Mouse (Mus musculus) liver, embryonic 16.5 days (tissue): ENCODE data around the gene Ogdh. TPM values are rescaled to one million over a fixed set of nuclear protein-coding genes. Genes with fewer than 3 reads are reported as not detected.
A peak's percentile ranks its signal among the peaks of the same experiment; 100 is the strongest.
"Not testable (repeated sequence)": the region's sequence is repeated elsewhere in the genome, so short reads cannot be mapped to it uniquely, and the experiment has no call there.

Experiments used
- ATAC-seq: fragments of 200-750 bp; cut with Nextera tagmentation; 2 replicates; pipeline ENCODE4 v1.8.0; 2017; ENCODE audit warnings: low read depth, mild to moderate bottlenecking, moderate number of reproducible peaks, moderate library complexity
- H3K27ac ChIP-seq: fragments of 300-500 bp; sonication (generic); 2 replicates; pipeline ENCODE4 v1.5.1; 2014; ENCODE audit warnings: mild to moderate bottlenecking, low read length
- H3K27me3 ChIP-seq: fragments of 300-500 bp; sonication (generic); 2 replicates; pipeline ENCODE4 v1.6.1; 2014; ENCODE audit warnings: low read depth, low read length, mixed read lengths; ENCODE audit not compliant: control insufficient read depth, insufficient read depth
- H3K36me3 ChIP-seq: fragments of 300-500 bp; sonication (generic); 2 replicates; pipeline ENCODE4 v1.6.1; 2014; ENCODE audit warnings: mild to moderate bottlenecking; ENCODE audit not compliant: control insufficient read depth, insufficient read depth
- H3K4me1 ChIP-seq: fragments of 300-500 bp; sonication (generic); 2 replicates; pipeline ENCODE4 v1.6.1; 2014; ENCODE audit warnings: low read depth, low read length, mixed read lengths; ENCODE audit not compliant: control insufficient read depth
- H3K4me2 ChIP-seq: fragments of 300-500 bp; sonication (generic); 2 replicates; pipeline ENCODE4 v1.6.1; 2014; ENCODE audit warnings: low read depth, low read length, mixed read lengths
- H3K4me3 ChIP-seq: fragments of 300-500 bp; sonication (generic); 2 replicates; pipeline ENCODE4 v1.5.1; 2014; ENCODE audit warnings: low read depth, mild to moderate bottlenecking, low read length
- H3K9ac ChIP-seq: fragments of 300-500 bp; sonication (generic); 2 replicates; pipeline ENCODE4 v1.6.1; 2014; ENCODE audit warnings: low read depth, low read length
- H3K9me3 ChIP-seq: fragments of 300-500 bp; sonication (generic); replicated peaks from 2 replicates; pipeline ENCODE4 v1.6.1; 2016; ENCODE audit warnings: low read length; ENCODE audit not compliant: control insufficient read depth
- WGBS: fragments of 180-500 bp; shearing (Covaris S2); extraction: QIAGEN DNeasy Blood & Tissue Kit; methylation state at CpG from one replicate; pipeline ENCODE4 v1.1.7; 2014; ENCODE audit not compliant: insufficient replicate concordance; 5-methylcytosine and 5-hydroxymethylcytosine counted together
- polyA plus RNA-seq: library from polyadenylated mRNA; unstranded; fragments of >200 nt; fragmentation: Nextera tagmentation; extraction: Ambion mirVana; gene quantifications from 2 replicates; pipeline ENCODE4 v1.2.1, GENCODE M21; 2015

Ogdh gene
- polyA plus RNA-seq, 1 experiment from 2014 or later, result 93.8 TPM

- H3K36me3 ChIP-seq, result no peaks in the 10 kb centered on the region
- H3K4me1 ChIP-seq, result peaks cover 3% of the 10 kb centered on the region; the same call in 1 of the 2 replicates
- no peak overlapping the region for H3K9ac ChIP-seq
- ATAC-seq, result 0 out of 2 replicates have a peak, but pooled peaks have one; percentile 12
- H3K27me3 ChIP-seq, result no peaks in the 10 kb centered on the region
- 65% methylated on average over 6 of the region's 6 CpGs for WGBS
- no peak overlapping the region for H3K27ac ChIP-seq
- H3K9me3 ChIP-seq, result no peaks in the 10 kb centered on the region
- H3K4me3 ChIP-seq, result no peak overlapping the region
- no peak overlapping the region for H3K4me2 ChIP-seq
These were observed 75.0 kb downstream of the Ogdh start for GRCm38 (mm10) chr11:6366434-6366833.

GRCm38 (mm10) chr11:6367156-6367555 is 75.7 kb downstream of the Ogdh start:
- H3K4me3 ChIP-seq, result no peak overlapping the region
- WGBS, result 63% methylated on average over 4 of the region's 4 CpGs
- no peaks in the 10 kb centered on the region for H3K27me3 ChIP-seq
- H3K4me1 ChIP-seq, result peaks cover 3% of the 10 kb centered on the region; the same call in 1 of the 2 replicates
- ATAC-seq, result no peak
- H3K36me3 ChIP-seq, result no peaks in the 10 kb centered on the region
- H3K9ac ChIP-seq, result no peak overlapping the region
- no peak overlapping the region for H3K4me2 ChIP-seq
- H3K27ac ChIP-seq, result no peak overlapping the region
- H3K9me3 ChIP-seq, result no peaks in the 10 kb centered on the region

GRCm38 (mm10) chr11:6367986-6368385 is 76.6 kb downstream of the Ogdh start:
- H3K9ac ChIP-seq, H3K27me3 ChIP-seq, H3K4me1 ChIP-seq, H3K9me3 ChIP-seq, H3K4me2 ChIP-seq, H3K4me3 ChIP-seq, H3K36me3 ChIP-seq, ATAC-seq, H3K27ac ChIP-seq: not testable (repeated sequence)
- 68% methylated on average over 5 of the region's 5 CpGs for WGBS

GRCm38 (mm10) chr11:6371376-6372155 is 80.1 kb downstream of the Ogdh start:
- Histone ChIP-seq H3K9ac (no peak overlapping the region), H3K4me2 (no peak overlapping the region), H3K27me3 (no peaks in the 10 kb centered on the region), H3K4me1 (no peaks in the 10 kb centered on the region), H3K4me3 (no peak overlapping the region), H3K9me3 (no peaks in the 10 kb centered on the region), H3K36me3 (no peaks in the 10 kb centered on the region), H3K27ac (no peak overlapping the region)
- no peak for ATAC-seq
- 69% methylated on average over 11 of the region's 11 CpGs for WGBS

- no peak overlapping the region for H3K4me3 ChIP-seq
- H3K4me2 ChIP-seq, result no peak overlapping the region
- no peak overlapping the region for H3K27ac ChIP-seq
- WGBS, result 78% methylated on average over 9 of the region's 9 CpGs
- H3K36me3 ChIP-seq, result no peaks in the 10 kb centered on the region
- H3K4me1 ChIP-seq, result no peaks in the 10 kb centered on the region
- no peak for ATAC-seq
- no peaks in the 10 kb centered on the region for H3K9me3 ChIP-seq
- no peaks in the 10 kb centered on the region for H3K27me3 ChIP-seq
- no peak overlapping the region for H3K9ac ChIP-seq
These were observed 81.4 kb downstream of the Ogdh start for GRCm38 (mm10) chr11:6372784-6373183.

GRCm38 (mm10) chr11:6380916-6381315 is 89.5 kb downstream of the Ogdh start:
- Histone ChIP-seq H3K4me1 (no peaks in the 10 kb centered on the region), H3K9me3 (no peaks in the 10 kb centered on the region), H3K9ac (no peak overlapping the region), H3K27me3 (no peaks in the 10 kb centered on the region), H3K36me3 (no peaks in the 10 kb centered on the region), H3K27ac (no peak overlapping the region), H3K4me3 (no peak overlapping the region), H3K4me2 (no peak overlapping the region)
- WGBS, result 66% methylated on average over 6 of the region's 6 CpGs
- ATAC-seq, result no peak

GRCm38 (mm10) chr11:6388126-6388725 is 96.8 kb downstream of the Ogdh start:
- H3K27ac ChIP-seq, result peak overlapping the region; percentile 94
- H3K9ac ChIP-seq, result peak overlapping the region; percentile 87; the same call in 1 of the 2 replicates
- no peak for ATAC-seq
- no peaks in the 10 kb centered on the region for H3K36me3 ChIP-seq
- no peaks in the 10 kb centered on the region for H3K27me3 ChIP-seq
- H3K9me3 ChIP-seq, result no peaks in the 10 kb centered on the region
- 75% methylated on average over 6 of the region's 6 CpGs for whole genome bisulfite sequencing
- peak overlapping the region; percentile 96; the same call in 1 of the 2 replicates for H3K4me3 ChIP-seq
- peak overlapping the region; percentile 59 for H3K4me2 ChIP-seq
- H3K4me1 ChIP-seq, result peaks cover 23% of the 10 kb centered on the region

- WGBS, result 6% methylated on average over 45 of the region's 60 CpGs
- peak within 1 kb of the TSS; percentile 98 for H3K4me2 ChIP-seq
- peak; percentile 97 for ATAC-seq
These were observed 97.4 kb downstream of the Ogdh start, which contains the start of gene Zmiz2 for GRCm38 (mm10) chr11:6388726-6389413. Zmiz2 (plus strand) TSS chr11:6389074.

More at GRCm38 (mm10) chr11:6388726-6389413, 97.4 kb downstream of the Ogdh start, which contains the start of gene Zmiz2:
- peaks cover 23% of the 10 kb centered on the region for H3K4me1 ChIP-seq
- peak within 1 kb of the TSS; percentile 94 for H3K27ac ChIP-seq
- no peaks in the 10 kb centered on the region for H3K27me3 ChIP-seq
- H3K9me3 ChIP-seq, result no peaks in the 10 kb centered on the region
- peak within 1 kb of the TSS; percentile 87 for H3K9ac ChIP-seq
- peak within 1 kb of the TSS; percentile 96 for H3K4me3 ChIP-seq
- H3K36me3 ChIP-seq, result no peaks in the 10 kb centered on the region
